Mouse (Mus musculus): ENCODE results near the gene Tgfb2. TPM values are rescaled to one million over a fixed set of nuclear protein-coding genes. Genes with fewer than 3 reads are reported as not detected.

Gene Tgfb2
- 1 to 10 TPM; 2.0 to 2.4 TPM for total RNA-seq (2021)
- long read RNA-seq, experiment 1, result 0 reads
- long read RNA-seq, experiment 2, partial matches to known transcripts, result 0 of 2 reads
- long read RNA-seq, experiment 2, other reads (novel, unspliced or antisense), result 2 of 2 reads

GRCm38 (mm10) chr1:186705915-186706248, at the start of gene Tgfb2:
TSS of gene Tgfb2 (minus strand) at chr1:186705989.
- peak in 1 of 2 experiments; percentile 29 for DNase-seq

DNA sequence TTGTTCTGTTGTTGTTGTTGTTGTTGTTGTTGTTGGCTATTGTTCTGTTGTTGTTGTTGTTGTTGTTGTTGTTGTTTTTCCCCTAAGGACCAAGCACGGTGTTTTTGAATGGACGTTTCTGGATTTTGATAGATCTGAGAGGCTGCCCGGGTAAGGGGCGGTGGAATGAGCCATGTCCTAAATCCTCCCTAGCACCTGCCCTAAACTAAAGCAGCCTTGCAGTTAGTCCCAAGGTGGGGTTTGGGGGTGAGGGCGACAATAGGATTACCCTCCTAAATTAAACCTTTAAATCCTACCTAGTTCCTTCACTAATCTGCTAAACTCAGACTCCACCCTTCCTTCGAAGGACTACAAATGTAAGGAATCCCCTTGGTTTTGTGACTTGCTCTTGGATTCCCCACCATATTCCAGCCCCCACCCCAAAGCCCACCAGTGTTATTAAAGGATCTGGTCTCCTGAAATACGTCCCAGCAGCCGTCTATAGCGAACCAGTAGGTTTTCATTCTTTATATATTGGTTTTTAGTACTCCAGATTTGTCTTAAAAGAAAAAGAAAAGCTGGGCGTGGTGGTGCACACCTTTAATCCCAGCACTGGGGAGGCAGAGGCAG, 44.0 kb upstream of the Tgfb2 start:
- peak; percentile 2 to 15 for DNase-seq

- DNase-seq, result peak; percentile 83 to 86
These were observed 43.2 kb upstream of the Tgfb2 start, which contains the start of gene Rrp15 for GRCm38 (mm10) chr1:186748724-186749653. TSS of gene Rrp15 (minus strand) at chr1:186749358.

DNA sequence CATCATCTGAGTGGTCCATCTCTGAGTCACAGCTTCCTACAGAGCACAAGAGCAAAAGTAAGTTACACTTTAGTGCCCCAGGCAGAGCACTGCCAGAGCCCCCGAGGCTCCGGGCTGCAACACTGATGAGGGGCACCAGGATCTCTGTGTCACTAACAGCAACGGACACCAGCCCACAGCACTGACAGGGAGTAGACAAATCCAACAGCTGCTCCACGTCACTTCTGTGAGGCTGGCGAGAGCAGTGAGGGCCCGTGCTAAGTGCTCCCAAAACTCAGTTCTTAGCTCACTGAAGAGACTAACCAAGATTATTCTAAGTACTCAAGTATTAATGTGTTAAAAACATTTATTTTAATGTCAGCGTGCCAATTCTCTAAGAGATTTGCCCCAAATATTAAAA, 34.0 kb upstream of the Tgfb2 start:
- no peak for DNase-seq

GRCm38 (mm10) chr1:186735537-186735936, 29.7 kb upstream of the Tgfb2 start:
- DNase-seq, result no peak

DNA sequence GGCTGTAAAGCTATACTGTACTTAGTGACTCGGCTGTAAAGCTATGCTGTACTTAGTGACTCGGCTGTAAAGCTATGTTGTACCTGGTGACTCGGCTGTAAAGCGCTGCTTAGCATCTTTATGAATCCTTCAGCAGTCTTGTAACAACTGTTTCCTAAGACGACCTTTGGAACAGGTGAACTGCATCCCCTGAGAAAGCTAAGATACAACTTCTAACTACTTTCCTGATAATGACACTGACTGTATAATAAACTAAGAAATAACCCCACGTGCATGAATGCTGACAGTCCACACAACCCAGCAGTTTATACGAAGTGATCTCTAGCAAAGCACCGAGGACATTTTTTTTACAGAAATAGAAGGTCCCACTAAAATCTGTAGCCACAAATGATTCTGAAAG, 27.3 kb upstream of the Tgfb2 start:
- DNase-seq, result no peak

DNA sequence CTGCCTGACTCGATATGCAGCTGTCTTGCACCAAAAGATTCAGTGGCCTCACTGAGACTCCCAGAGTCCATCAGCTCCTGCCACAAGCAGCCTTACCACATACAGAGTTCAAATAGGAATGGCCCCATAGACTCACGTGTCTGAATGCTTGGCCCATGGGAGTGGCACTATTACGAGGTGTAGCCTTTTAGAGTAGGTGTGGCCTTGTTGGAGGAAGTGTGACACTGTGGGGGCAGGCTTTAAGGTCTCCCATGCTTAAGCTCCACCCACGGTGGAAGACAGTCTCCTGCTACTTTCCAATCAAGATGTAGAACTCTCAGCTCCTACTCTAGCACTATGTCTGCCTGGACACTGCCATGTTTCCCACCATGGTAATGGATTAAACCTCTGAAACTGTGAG, 23.0 kb upstream of the Tgfb2 start:
- DNase-seq, result no peak

- DNase-seq, result no peak
These were observed 20.3 kb upstream of the Tgfb2 start for GRCm38 (mm10) chr1:186726117-186726516.

GRCm38 (mm10) chr1:186722299-186722698, 16.5 kb upstream of the Tgfb2 start:
- DNase-seq, result no peak

GRCm38 (mm10) chr1:186721846-186722245, 16.1 kb upstream of the Tgfb2 start:
- peak; percentile 78 to 81 for DNase-seq

GRCm38 (mm10) chr1:186721166-186721565, 15.4 kb upstream of the Tgfb2 start:
- DNase-seq, result no peak

GRCm38 (mm10) chr1:186719708-186720107, 13.9 kb upstream of the Tgfb2 start:
- no peak for DNase-seq

GRCm38 (mm10) chr1:186718881-186719280, 13.1 kb upstream of the Tgfb2 start:
- no peak for DNase-seq

- DNase-seq, result no peak
These were observed 9.4 kb upstream of the Tgfb2 start for GRCm38 (mm10) chr1:186714980-186715896.

GRCm38 (mm10) chr1:186714215-186714614, 8.4 kb upstream of the Tgfb2 start:
- DNase-seq, result no peak

DNA sequence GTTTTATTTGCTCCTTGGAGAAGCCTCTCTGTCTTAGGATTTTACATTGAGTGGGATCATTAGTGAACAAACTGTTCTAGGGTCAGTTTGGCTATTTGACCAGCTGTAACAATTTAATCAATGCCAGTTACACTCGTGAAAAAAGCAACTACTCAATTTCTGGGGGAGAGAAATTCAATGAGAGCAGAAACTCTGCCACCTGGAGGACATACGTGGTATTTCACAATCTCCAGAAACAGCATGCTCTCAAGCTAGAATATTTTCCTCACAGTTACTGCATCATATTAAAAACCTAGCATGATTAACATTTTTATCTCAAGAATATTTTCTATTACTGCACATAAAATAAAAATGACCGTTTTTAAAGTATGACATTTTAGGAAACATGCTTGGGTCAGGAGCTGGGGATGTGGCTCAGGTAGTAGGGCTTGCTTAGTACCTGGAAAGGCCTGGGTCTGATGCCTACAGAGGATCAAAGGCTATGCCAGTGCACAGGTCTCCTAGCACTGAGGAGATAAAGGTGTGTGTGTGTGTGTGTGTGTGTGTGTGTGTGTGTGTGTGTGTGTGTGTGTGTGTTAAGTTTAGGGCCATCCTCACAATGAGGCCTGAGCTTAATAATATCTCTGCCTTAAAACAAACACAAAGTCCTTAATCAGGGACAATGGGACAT, 7.1 kb upstream of the Tgfb2 start:
- peak in 1 of 2 experiments; percentile 39 for DNase-seq

GRCm38 (mm10) chr1:186705203-186705914, 430 bp downstream of the Tgfb2 start:
- DNase-seq, result peak; percentile 65 to 72

GRCm38 (mm10) chr1:186703980-186704701, 1.6 kb downstream of the Tgfb2 start:
- peak; percentile 16 to 35 for DNase-seq

GRCm38 (mm10) chr1:186703256-186703979, 2.4 kb downstream of the Tgfb2 start:
- DNase-seq, result no peak

Measured in adrenal gland, postnatal 36 days (tissue).